Mouse (Mus musculus) bone marrow macrophage, adult 2 months (primary cell): ENCODE measurements around the gene Cd28.

Experiments used
- CTCF ChIP-seq: IDR thresholded peaks from 2 replicates; pipeline ENCODE4 v1.5.1; 2012; ENCODE audit warnings: low read depth, mild to moderate bottlenecking, low read length, moderate library complexity
- POLR2A ChIP-seq: IDR thresholded peaks from 2 replicates; pipeline ENCODE4 v1.6.1; 2012; ENCODE audit warnings: mild to moderate bottlenecking, low read depth, low read length, borderline replicate concordance

DNA sequence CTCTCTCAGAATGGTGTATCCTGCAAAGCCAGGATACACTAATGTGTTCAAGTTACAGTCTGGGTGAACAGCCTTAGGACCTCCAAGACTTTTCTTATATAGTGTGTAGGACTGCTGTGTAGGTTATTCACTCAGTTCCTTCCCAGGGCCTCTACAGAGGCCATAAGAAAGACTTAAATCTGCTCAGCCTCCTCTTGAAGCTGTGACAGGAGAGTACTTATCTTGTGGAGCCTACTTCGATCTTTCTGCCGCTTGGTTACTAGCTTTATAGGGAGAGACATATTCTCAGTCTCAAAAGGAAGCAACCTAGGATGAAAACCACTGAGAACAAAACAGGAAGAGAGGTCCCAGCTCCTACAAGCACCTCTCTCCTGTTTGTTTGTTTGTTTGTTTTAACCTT is 62.6 kb downstream of the Cd28 start:
- TF ChIP-seq POLR2A = no peak
- TF ChIP-seq CTCF = no peak
